9 mouse cellular contexts compared by ENCODE assay signal in genomic region chr10:61920655-61921365, GRCm38 (mm10). TPM values are rescaled to one million over a fixed set of nuclear protein-coding genes. Genes with fewer than 3 reads are reported as not detected.
A peak's percentile ranks its signal among the peaks of the same experiment; 100 is the strongest.
DNase-seq lines count a peak whose midpoint lies in the region; ATAC-seq and TF ChIP-seq lines count a peak whose summit lies in the region.
"Had no signal": no experiment of that assay in that cellular context is flagged by ENCODE, and none has a peak within 500 bp of the region (broad histone marks: within the 10 kb centered on the region; RNA-seq: fewer than 3 reads in every experiment).

No protein-coding gene starts in this region.

- peak overlapping the region; percentile 36; the same call in 1 of the 2 replicates for H3K9ac ChIP-seq in intestine, embryonic 16.5 days (ENCODE audit: low read depth, low read length)
- no peak overlapping the region for H3K9ac ChIP-seq in forebrain, embryonic 12.5 days
- H3K9ac ChIP-seq: neural tube, embryonic 12.5 days had no signal

- no peak overlapping the region for H3K4me3 ChIP-seq in intestine, embryonic 16.5 days (ENCODE audit: low read length)
- H3K4me3 ChIP-seq in layer of hippocampus, adult 2 months: no peak overlapping the region
- H3K4me3 ChIP-seq in forebrain, embryonic 12.5 days (replicated peaks): no peak overlapping the region
- H3K4me3 ChIP-seq: neural tube, embryonic 12.5 days had no signal

- WGBS in intestine, embryonic 16.5 days: 26% methylated on average over 11 of the region's 11 CpGs
- 56% methylated on average over 11 of the region's 11 CpGs for WGBS in forebrain, embryonic 12.5 days

- no peaks in the 10 kb centered on the region for H3K9me3 ChIP-seq in intestine, embryonic 16.5 days (ENCODE audit: control insufficient read depth, low read length)
- 0 out of 2 replicates have a peak, but pooled peaks cover 5% of the 10 kb centered on the region for H3K9me3 ChIP-seq in forebrain, embryonic 12.5 days

- no peaks in the 10 kb centered on the region for H3K36me3 ChIP-seq in intestine, embryonic 16.5 days (ENCODE audit: control insufficient read depth, insufficient read depth, low read length)
- H3K36me3 ChIP-seq in forebrain, embryonic 12.5 days (replicated peaks): no peaks in the 10 kb centered on the region
- H3K36me3 ChIP-seq: neural tube, embryonic 12.5 days had no signal

- ATAC-seq in intestine, embryonic 16.5 days: peak; percentile 72
- ATAC-seq in forebrain, embryonic 12.5 days (ENCODE audit: low FRiP score): no peak

- H3K4me2 ChIP-seq in intestine, embryonic 16.5 days (ENCODE audit: low read depth, low read length): 0 out of 2 replicates have a peak overlapping the region, but pooled peaks have one; percentile 22
- H3K4me2 ChIP-seq in forebrain, embryonic 12.5 days: no peak overlapping the region
- H3K4me2 ChIP-seq: neural tube, embryonic 12.5 days had no signal

- no peak for TF ChIP-seq CTCF in layer of hippocampus, adult 2 months (conservative IDR thresholded peaks at IDR 0.05)

- peak overlapping the region; percentile 82 for H3K27ac ChIP-seq in intestine, embryonic 16.5 days (ENCODE audit: low read length)
- H3K27ac ChIP-seq in layer of hippocampus, adult 2 months: no peak overlapping the region
- H3K27ac ChIP-seq in forebrain, embryonic 12.5 days: no peak overlapping the region
- H3K27ac ChIP-seq: neural tube, embryonic 12.5 days had no signal

- H3K27me3 ChIP-seq in intestine, embryonic 16.5 days (replicated peaks; ENCODE audit: control insufficient read depth, insufficient read depth, low read length): no peaks in the 10 kb centered on the region
- H3K27me3 ChIP-seq in forebrain, embryonic 12.5 days: no peaks in the 10 kb centered on the region
- H3K27me3 ChIP-seq: neural tube, embryonic 12.5 days had no signal

- DNase-seq in kidney, adult 9 months: peak; percentile 9
- DNase-seq in kidney, adult 8-10 months: no peak
- peak; percentile 34 for DNase-seq in embryo, embryonic 10.5 days (ENCODE audit: low spot score)
- DNase-seq in lung, postnatal 10 days: peak; percentile 90
- no peak for DNase-seq in layer of hippocampus, adult 2 months (ENCODE audit: low spot score in 2 of 2)
- DNase-seq in B cell, adult 2 months: no peak

- H3K4me1 ChIP-seq in intestine, embryonic 16.5 days (ENCODE audit: control insufficient read depth, insufficient read depth, low read length): peaks cover 9% of the 10 kb centered on the region
- peaks cover 10% of the 10 kb centered on the region for H3K4me1 ChIP-seq in forebrain, embryonic 12.5 days

RNA-seq across cellular contexts. Expression of gene Col13a1, which starts 58.1 kb away (rescaled TPM):
- 4.5 and 5.7 TPM in 2 replicates for polyA plus RNA-seq in intestine, embryonic 16.5 days (2015; fragmentation: Nextera tagmentation; extraction: Ambion mirVana)
- 1 to 10 TPM; 1.1 to 1.5 TPM for total RNA-seq in layer of hippocampus, adult 2 months (2021)
- polyA plus RNA-seq in forebrain, embryonic 12.5 days (2016; fragmentation: Nextera tagmentation; extraction: Ambion mirVana): 0.76 and 0.96 TPM in 2 replicates

Comparison
In these comparisons a context has a peak if more than half of its experiments do, and no peak if none do; other contexts are left out.
1. DNase-seq: peak in kidney, adult 9 months (single experiment), embryo, embryonic 10.5 days (single experiment) and lung, postnatal 10 days (single experiment); none in kidney, adult 8-10 months (0 of 2), layer of hippocampus, adult 2 months (0 of 2) and B cell, adult 2 months (0 of 2).